Mouse (Mus musculus) left cerebral cortex, adult 18-20 months (tissue): ENCODE measurements at regions not wholly inside any gene's neighbourhood (a gene's known extent, or its start where the extent isn't known, plus 50 kb on each side); places are given as distances from the start of the nearest gene placed in this dataset.
A peak's percentile ranks its signal among the peaks of the same experiment; 100 is the strongest.

Experiments used
- DNase-seq, 2 experiments: peaks; one replicate each; pipeline ENCODE4 v3.0.0; 2021 to 2022; ENCODE audit warnings: low spot score in 2 of 2, mixed read lengths in 1 of 2

DNA sequence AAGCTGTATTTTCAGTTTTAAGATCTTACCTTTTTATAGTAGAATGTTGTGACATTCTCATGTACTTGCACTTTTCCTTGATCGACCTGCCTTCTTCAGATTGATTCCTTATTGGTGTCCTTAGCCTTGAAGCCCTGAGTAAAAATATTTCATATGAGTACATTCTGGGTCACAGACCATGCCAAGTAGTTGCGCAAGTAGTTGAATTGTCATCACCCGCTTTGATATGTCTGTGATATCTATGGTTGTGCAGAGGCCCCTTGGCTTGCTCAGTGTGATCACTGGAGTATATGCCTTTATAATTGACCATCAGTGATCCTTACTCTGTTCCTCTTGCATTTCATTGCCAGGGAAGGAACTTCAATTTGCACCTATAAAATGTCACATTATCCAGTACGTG lies 131.1 kb upstream of the Reg3g start:
- DNase-seq, result no peak

DNA sequence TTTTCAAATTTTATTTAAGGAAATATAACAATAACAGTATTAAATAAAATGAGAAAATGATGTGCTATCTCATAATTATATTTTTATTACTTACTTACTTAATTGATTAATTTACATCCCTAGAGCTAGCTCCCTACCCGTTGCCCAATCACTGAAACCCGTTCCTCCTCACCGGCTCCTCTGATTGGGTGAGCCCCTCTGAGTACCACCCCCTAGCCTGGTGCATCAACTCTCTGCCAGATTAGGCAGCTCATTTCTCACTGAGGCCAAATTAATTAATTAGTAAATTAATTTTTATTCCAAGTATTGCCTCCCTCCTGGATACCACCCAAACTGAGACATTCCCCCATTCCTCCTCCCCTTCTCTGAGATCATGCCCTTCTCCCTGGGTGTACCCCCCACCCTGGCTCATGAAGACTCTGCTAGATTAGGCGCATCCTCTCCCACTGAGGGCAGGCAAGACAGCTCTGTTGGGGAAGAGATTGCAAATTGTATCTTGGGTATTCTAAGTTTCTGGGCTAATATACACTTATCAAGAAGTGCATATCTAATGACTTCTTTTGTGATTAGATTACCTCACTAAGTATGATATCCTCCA lies 101.4 kb upstream of the Reg3g start:
- DNase-seq, result no peak

DNA sequence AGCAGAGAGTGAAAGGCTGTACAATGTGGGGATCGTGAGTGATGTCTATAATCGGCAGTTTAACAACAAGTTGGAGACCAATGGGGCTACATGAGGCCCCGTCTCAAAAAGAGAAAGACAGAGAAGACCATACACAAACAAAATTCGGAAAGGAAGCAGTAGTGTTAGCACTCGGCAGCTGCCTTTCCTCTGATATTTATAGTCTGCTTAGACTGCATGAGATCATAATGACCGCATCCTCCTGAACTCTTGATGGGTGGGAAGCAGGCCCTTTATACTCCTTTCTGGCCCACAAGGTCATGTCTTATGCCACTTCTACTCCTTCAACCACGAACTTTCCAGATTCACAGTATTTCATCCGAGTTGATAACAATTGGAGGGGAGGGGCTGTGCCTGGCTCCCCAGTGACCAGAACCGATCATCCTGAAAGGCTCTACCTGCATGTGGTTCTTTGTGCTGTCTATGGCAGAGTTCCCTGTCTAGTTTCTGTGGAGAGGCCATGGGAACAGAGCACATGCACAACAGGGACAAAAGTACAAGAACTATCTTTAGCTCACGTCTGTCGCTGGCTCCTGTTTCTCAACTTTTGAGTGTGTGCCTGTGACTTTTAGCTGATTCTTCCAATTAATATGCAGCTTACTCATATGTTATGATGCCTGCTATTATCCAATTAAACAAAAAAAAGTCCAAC lies 84.5 kb upstream of the Reg3g start:
- no peak for DNase-seq

DNA sequence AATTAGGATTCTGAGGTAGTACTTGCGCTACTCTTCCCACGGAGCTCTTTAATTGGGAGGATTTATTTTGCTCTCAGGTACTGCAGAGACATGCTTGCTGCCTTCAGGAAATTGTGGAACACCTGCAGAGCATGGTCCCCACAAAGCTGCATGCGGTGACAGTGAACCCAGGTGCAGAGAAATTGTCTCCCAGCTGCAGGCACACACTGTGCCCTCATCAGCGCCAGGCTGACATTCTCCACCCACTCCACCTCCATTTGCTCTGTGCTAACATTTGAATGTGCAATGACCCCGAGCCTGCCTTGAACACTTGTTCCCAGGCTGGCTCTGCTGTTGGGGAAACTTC lies 83.7 kb upstream of the Reg3g start:
- DNase-seq, result peak in 1 of 2 experiments; percentile 4

DNA sequence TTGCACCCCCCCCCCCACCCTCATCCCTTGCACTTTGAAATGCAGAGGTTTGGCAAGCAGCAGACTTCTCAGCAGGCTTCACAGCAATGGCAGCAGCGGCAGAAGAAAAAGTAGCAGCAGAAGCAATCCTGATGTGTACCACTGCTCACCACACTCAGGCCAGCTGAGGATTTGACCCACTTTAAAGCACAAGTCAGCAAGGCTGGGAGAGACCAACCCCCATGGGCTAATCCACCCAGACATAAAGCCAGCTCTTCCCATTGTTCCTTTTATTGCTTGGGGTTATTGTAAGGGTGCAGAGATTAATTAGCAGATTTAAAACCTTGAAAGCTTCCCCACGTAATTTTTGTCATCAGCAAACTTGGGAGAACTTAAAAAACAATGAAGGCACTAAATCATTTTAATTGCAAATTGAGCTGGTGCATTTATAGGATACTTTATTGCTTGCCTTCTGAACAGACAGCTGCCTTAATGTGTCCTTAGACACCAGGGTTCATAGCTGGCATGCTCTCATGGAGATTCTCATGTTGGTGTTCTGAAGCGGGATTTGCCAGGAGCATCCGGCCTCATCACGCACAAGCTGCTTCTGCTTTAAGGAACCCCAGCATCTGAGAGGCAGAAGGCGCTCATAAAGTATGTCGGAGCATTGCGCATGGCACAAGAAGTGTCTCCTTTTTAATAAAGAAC lies 83.1 kb upstream of the Reg3g start:
- DNase-seq, result no peak

DNA sequence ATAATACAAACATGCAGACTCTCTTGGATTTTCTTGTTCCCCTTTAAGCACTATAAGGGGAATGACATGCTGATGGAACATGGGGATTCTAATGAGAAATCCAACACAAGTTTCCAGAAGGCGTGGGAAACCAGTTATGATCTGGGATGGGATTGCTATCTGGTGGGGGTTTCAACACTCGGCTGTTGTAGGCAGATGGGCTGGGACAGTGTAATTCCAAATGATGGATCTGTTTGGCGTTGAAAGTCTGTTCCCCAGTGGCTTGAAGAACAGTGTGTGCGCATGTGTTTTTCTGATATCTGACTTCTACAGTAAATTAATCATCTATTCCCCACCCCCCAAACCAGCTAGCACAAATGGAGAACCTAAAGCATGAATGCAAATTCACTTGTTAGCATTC lies 79.8 kb upstream of the Reg3g start:
- no peak for DNase-seq

DNA sequence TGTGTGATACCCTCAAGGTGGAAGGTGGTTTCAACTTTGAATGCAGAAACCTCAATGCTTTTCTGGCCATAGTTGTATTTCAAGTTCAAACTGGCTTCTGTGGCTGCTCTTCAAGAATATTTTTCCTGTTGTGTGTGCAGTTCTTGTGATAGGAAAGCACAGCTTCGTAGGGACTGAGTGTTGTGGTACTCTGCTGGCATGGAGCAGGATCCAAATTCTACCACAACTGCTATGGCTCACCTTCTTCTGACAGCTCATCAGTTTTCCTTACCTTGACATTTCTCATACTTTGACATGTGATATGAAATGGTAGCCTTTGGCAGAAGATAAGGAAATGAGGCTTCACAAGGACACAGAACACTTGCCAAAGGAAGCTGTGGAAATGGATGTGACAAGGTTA lies 79.0 kb upstream of the Reg3g start:
- DNase-seq, result no peak

DNA sequence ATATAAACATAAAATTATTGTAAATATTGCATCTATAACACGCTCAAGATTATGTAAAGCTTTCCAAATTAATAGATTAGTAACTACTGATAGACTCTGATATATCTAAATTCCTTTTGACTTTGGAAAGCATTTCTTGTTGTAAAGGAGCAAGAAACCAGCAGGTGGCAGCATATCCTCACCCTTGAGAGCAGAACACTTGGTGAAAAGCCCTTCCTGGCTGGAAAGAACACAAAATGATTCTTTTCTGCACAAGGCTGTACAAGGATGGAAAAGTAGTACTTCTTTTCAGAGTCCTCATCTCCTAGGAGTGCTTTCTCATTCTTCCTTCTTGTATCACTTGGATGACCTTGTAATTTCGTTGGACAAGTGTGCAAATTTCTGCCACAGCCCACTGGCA lies 75.6 kb upstream of the Reg3g start:
- peak; percentile 72 to 81 for DNase-seq

DNA sequence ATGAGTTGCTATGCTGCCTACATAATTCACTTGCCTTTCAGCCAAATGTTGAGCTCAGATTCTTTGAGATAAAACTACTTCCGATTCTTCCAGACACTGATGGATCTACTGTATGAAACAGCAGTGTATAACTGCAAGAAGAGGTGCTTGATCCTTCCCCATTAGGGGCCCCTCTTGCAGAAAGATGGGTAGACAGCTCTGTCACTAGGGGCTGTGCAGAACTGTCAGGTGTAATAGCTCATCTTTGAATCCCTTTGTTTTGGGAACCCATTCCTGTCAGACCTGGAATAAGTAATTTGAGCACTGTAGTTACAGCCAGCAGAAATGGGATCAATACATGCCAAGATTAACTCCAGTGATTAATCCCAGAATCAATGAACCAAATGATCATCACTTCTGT lies 68.8 kb upstream of the Reg3g start:
- no peak for DNase-seq

DNA sequence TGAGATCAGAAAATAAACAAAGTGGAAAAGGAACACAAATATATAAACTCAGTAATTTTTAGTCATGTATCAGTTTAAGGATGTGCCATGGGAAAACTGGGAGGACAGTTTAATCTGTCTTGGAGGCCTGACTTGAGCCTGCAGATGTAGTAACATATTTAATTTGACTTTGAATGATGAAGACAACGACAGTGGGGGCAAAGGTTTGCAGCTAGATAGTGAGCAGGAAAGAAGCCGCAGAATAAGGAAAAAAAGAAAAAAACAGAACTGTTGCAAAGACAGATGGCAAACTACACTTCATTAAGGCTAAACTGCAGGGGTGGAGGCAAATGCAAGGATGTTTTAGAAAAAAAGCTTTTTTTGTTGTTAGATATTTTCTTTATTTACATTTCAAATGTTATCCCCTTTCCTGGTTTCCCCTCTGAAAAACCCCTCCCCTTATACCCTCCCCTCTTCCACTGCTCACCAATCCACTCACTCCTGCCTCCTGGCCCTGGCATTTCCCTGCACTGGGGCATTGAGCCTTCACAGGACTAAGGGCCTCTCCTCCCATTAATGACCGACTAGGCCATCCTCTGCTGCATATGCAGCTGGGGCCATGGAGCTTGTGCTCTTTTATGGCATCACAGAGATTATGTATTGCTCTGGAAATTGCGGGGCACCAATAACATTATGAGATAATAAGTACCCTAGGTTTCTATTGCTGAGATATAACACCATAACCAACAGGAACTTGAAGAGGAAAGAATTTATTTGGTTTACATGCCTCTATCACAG lies 58.5 kb upstream of the Reg3g start:
- no peak for DNase-seq
